Mouse (Mus musculus) R1 (cell line): ENCODE measurements around the gene Pard3.

ENCODE experiments used
- DNase-seq: peaks from one replicate; pipeline ENCODE4 v3.0.0-alpha.2; 2018; ENCODE audit warnings: low read depth, low spot score

The Pard3 gene

DNA sequence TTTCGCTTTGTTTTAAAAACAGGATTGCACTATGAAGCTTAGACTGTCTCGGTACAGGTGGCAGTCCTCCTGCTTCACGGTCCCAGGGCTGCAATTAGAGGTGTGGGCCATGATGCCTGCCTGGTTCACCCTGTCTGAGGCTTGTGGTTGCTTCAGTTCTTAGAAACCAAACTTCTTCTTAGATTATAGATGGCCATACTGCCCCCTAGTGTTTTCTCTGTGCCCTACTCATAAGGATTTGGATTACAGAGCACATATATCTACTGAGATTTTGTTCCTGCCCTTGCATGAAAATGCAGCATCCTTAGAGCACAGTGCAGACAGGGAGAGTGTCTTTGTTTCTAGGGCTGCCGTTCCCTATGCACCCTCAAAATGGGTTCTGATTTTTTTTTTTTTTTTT lies 114.9 kb downstream of the Pard3 start:
- peak; percentile 76 for DNase-seq

DNA sequence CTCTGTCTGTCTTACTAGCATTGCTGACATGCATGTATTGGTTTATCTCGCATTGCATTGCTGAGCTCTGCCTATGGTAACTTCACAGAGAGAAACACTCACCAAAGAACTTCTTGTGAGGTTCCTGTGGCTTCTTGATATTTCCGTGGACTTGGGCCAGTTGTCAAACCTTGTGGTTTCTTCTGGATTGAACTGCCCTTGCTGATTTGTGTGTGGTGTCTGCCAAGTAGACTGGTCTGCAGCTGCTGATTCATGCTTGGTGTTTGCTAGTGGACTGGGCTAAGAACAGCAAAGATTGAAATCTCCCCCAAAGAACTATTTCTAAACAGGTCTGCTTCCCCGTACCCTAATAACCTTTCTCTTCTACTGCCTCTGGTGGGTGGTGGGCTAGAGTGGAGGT lies 117.6 kb downstream of the Pard3 start:
- no peak for DNase-seq

GRCm38 (mm10) chr8:127182065-127182464 lies 118.4 kb downstream of the Pard3 start:
- no peak for DNase-seq

DNA sequence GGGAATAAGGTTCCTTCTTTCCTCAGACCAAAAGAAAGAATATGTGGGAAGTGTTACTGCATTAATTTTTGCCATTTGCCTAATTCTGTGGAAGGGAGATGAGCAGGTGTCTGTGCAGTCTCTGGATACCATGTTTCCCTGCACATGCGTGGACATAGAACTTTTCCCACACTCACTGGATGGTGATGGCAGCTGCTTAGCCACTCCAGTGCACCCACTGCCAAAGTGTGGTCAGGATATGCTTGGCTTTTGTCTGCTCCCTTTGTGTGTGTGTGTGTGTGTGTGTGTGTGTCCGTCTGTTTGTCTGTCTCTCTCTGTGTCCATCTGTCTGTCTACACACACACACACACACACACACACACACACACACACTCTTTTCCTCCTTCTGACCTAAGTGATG lies 119.8 kb downstream of the Pard3 start:
- no peak for DNase-seq

GRCm38 (mm10) chr8:127184025-127184424 lies 120.3 kb downstream of the Pard3 start:
- no peak for DNase-seq

DNA sequence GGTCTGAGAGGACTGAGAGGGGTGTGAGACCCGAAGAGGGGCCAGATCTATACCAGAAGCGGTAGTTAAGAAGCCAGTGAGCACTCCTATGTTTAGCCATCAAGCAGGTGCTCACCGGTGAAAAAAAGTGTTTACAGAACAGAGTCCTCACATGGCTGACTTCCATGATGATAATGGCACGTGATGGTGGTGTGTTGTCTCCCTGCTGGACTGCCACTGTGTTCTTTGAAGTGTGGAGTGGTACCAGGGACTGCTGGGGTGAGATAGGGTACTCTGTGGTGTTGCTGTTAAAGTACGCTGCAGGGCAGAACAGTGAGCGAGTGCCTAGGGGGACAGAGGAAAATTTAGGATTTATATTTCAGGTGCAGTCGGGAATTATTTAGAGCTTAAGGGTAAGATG lies 122.2 kb downstream of the Pard3 start:
- DNase-seq, result no peak

GRCm38 (mm10) chr8:127188671-127189070 lies 125.0 kb downstream of the Pard3 start:
- no peak for DNase-seq

DNA sequence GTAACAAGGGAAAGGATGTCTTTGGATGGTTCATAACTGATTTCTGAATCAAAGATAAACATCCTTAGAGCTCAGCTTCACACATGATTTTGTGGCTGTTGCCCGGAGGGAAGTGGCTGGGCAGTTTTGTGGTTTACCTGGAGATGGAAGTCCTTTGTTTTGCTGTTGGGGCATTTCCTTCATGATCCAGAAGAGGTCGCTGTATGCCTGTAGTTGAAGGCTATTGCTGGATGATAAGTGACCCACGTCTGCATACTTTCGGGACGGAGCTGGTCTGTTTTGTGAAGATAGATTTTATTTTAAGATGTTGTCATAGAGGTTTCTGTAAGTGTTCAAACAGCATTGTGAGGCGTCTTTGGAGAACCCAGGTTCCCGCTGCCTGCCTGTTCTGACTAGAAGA lies 126.7 kb downstream of the Pard3 start:
- DNase-seq, result peak; percentile 74

GRCm38 (mm10) chr8:127191387-127191786 lies 127.7 kb downstream of the Pard3 start:
- DNase-seq, result peak; percentile 64

DNA sequence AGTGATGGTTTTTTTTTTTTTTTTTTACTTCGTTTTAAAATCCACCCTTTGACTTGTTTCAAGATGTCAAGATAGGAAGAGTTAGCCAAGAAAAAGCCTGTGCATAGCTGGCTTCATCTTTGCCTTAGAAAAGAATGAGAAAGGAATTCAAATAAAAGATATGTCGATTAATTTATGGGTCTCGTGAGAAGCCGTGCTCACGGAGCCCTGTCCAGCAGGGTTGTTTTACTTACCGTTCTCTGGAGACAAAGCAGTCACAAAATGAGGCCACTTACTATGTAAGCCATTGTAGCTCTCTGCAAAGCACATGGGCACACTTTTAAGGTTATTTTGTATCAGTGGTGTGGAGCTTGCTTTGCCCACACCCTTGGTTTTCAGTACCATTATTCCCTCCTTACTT lies 128.1 kb downstream of the Pard3 start:
- DNase-seq, result no peak

GRCm38 (mm10) chr8:127192331-127192730 lies 128.6 kb downstream of the Pard3 start:
- DNase-seq, result no peak

GRCm38 (mm10) chr8:127193375-127193774 lies 129.7 kb downstream of the Pard3 start:
- DNase-seq, result no peak

DNA sequence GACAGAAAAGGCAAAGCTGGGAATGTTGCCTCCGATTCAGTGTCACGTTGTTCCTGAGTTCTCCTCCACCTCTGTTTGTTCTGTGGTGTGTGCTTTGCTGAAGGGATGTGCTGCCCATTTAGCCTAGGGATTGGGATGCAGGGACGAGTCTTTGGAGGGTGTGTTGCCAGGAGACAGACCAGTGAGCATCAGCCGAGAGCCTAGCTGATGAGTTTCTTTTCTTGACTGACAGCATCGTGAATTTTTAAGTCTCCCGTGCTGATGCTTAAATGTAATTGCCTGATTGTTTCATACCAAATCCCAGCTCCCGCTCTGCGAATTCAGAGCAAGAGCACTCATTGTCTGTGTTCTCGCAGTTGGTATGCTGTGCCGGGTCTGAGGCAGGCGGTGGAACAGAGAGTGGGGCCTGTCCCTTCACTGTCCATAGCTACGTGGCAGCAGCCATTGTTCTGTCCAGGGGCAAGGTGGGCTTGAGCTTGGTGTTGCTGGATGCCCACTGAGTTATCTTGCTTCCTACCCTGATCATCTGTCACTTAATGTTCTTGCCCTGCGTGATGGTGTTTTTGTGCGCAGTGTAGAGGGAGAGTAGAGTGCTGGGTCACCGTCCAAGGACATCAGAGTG lies 131.2 kb downstream of the Pard3 start:
- DNase-seq, result no peak

- DNase-seq, result no peak
These were observed 133.0 kb downstream of the Pard3 start for GRCm38 (mm10) chr8:127196505-127197265.

DNA sequence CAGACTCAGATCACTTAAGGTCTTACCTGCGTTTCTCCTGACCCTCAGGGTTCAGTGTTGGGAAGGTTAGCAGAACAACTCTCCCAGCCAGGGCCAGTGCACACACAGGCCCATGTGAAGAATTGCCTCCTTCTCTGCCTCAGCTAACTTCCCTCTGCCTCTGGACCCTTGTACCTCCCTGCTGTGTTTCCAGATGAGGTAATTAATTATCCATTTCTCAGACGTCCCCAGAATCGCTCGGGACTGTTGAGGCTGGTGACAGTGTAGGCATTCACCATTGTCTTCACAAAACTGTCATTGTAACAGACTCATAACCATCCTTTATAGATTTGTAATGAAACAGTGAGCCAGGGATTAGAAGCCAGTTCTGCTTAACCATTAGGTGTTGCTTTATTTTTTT lies 143.8 kb downstream of the Pard3 start:
- DNase-seq, result no peak

DNA sequence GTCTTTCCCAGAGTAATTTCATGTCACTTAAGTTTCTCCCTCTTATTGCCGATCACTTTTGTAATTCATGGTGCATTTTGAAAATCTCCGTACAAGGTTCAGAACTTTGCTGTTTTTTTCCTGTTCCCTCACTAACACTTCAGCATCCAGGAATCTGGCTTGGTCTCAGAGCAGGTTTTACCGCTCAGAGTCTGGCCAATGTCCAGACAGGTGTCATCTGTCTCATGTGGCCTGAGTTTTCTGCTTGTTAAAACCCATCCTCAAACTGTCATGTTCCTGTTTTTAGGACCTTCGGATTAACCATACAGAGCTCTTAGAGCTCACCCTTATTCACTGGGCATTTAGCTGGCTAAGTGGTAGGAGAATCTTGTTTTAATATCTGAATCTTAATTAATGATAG lies 146.9 kb downstream of the Pard3 start:
- no peak for DNase-seq

DNA sequence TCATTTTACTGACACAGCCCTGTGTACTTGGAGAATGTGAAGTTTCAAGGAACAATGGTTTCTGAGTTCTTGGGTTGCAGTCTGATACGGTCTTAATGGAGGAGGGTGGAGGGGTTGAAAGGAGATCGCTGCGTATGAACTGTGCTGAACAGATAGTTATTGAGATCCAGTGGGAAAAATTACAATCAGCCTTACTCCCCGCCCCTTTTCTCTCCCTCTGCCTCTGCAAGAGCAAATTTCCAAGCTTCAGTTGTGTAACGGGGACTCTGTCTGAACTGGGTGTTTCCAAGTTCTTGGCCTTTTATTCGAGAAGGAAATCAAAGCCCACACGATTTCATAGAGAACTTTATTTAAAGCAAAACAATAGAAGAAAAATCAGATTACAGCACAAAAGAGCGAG lies 150.6 kb downstream of the Pard3 start:
- no peak for DNase-seq

DNA sequence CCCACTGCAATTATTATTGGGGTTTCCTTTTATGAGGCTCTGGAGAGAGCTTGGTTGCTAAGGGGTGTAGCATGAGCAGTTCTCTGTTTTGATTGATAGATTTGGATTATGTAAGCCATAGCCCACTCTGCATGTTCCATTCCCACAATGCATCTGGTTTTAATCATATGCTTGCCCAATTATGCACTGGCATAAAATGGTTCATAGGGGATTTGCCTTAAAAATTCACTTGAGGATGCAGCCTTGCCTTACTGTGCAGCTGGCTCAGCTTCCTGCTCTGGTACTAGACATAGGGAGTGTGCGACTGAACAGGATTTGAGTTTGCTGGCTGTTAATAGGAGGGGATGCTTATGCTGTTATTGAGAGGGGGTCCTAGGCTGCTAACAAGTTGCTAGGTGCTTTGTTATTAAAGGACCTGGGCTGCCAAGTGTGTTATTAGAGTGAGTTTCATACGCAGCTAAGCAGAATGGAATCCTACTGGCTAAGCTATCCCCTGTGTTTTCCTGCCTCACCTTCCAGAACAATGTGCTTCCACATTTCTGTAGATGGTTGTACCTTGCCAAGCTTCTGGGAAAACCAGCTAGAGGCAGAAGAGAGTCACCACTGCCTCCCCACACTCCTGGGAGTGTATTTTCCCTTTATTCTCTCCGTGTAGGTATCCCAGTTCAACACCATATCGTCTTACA lies 151.2 kb downstream of the Pard3 start:
- DNase-seq, result no peak

- DNase-seq, result no peak
These were observed 156.5 kb downstream of the Pard3 start for GRCm38 (mm10) chr8:127220206-127220605.

DNA sequence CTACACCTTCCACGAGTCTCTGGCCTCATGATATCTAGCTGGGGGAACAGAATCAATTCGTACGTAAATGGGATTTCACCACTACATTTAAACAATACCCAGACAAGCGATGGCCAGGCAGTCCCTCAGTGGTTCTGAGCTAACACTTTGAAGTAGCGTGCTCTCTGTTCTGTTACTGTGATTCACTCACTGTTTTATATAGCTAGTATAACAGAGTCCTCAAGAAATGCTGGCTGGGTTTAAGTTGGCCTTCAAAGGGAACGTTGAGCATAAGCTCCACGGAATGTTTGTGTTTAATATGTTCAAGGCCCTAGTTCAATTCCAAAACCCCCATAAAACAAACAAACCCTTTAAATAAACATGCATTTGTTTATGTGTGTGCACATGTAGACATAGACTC lies 156.9 kb downstream of the Pard3 start:
- no peak for DNase-seq

DNA sequence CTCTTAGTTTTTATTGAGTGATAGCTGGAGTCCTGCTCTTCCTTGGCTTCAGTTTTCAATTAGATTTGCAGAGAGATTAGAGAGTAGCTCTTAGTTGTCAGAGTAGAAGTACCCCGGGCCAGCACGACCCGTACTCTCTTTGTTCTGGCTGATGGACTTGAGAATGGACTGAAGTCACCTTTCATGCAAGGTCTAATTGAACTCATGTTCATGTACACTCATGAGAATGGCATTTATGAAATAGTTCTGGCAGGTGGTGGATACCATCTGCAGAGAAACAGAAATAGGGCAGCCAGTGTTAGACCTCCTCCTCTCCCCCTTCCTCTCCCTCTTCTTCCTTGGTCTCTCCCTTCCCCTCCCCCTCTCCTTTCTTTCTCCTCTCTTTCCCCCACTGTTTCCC lies 158.7 kb downstream of the Pard3 start:
- no peak for DNase-seq

DNA sequence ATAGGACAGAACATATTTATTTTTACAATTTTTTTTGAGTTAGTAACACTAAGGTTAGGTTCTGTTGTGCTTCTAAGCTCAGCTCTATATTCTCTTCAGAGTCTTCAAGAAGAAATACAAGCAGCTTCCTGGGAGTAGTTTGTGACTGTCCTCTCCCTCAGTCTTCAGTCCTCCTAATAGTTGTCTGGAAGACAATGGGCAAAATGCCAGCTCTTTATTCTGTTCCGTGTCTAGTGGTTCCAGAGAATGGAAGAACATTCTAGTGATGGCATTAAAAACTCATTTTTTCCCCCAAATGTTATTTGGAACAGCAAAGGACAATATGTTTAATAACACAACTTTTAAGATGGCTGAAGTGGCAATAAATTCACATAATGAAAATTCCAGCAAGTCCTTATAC lies 163.3 kb downstream of the Pard3 start:
- DNase-seq, result no peak

GRCm38 (mm10) chr8:127227407-127227806 lies 163.7 kb downstream of the Pard3 start:
- no peak for DNase-seq
